Mouse (Mus musculus) erythroblast, embryonic 14.5 days (primary cell): ENCODE data around the gene Fgfr2.
"Not testable (repeated sequence)": the region's sequence is repeated elsewhere in the genome, so short reads cannot be mapped to it uniquely, and the experiment has no call there.

ENCODE experiments used
- GATA1 ChIP-seq: IDR thresholded peaks from 2 replicates; pipeline ENCODE4 v1.6.1; 2012; ENCODE audit warnings: low read length, inconsistent platforms, mixed read lengths
- TAL1 ChIP-seq: IDR thresholded peaks from 3 replicates; pipeline ENCODE4 v1.6.1; 2012; ENCODE audit warnings: low read length, inconsistent platforms, mixed read lengths

DNA sequence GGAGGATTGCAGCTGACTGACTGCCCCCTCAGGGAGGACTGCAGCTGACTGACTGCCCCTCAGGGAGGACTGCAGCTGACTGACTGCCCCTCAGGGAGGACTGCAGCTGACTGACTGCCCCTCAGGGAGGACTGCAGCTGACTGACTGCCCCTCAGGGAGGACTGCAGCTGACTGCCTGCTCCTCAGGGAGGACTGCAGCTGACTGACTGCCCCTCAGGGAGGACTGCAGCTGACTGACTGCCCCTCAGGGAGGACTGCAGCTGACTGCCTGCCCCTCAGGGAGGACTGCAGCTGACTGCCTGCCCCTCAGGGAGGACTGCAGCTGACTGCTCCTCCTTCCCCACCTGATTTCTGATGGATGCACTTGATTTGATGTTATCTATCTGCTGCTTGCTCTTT is 1706.4 kb downstream of the Fgfr2 start:
- TF ChIP-seq GATA1, TAL1: not testable (repeated sequence)
